Mouse (Mus musculus): ENCODE data around the gene Psors1c2. TPM values are rescaled to one million over a fixed set of nuclear protein-coding genes. Genes with fewer than 3 reads are reported as not detected.

Gene Psors1c2
- polyA plus RNA-seq, 1 experiment from 2014 or later = 1.1 TPM

DNA sequence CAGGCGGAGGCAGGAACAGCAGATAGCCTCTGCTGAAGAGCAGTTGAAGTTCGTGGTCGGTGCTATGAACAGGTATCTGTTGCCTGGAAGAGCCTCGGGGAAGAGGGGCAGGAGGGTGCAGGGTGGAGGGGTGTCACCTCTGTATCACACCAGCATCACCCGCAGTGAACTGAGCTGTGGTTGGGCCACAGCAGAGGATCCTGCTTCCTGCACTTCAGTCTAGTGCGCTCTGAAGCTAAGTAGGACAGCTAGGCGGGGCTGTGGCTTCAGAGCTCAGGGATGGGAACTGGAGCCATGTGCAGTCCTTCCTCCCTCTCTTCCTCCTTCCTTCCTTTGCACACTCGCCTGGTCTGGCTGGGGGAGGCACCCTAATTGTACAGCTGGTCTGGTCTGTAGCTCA is 6.4 kb upstream of the Psors1c2 start:
- peaks cover 5% of the 10 kb centered on the region; the same call in 1 of the 2 replicates for H3K4me1 ChIP-seq (replicated peaks)
- H3K36me3 ChIP-seq = peaks cover 11% of the 10 kb centered on the region
- no peak overlapping the region for H3K9ac ChIP-seq (replicated peaks)
- H3K9me3 ChIP-seq = no peaks in the 10 kb centered on the region
- H3K4me2 ChIP-seq (replicated peaks) = no peak overlapping the region
- no peaks in the 10 kb centered on the region for H3K27me3 ChIP-seq
- H3K27ac ChIP-seq = no peak overlapping the region
- H3K4me3 ChIP-seq (replicated peaks) = no peak overlapping the region
- no peak for ATAC-seq
- WGBS = 77% methylated on average over 8 of the region's 8 CpGs

DNA sequence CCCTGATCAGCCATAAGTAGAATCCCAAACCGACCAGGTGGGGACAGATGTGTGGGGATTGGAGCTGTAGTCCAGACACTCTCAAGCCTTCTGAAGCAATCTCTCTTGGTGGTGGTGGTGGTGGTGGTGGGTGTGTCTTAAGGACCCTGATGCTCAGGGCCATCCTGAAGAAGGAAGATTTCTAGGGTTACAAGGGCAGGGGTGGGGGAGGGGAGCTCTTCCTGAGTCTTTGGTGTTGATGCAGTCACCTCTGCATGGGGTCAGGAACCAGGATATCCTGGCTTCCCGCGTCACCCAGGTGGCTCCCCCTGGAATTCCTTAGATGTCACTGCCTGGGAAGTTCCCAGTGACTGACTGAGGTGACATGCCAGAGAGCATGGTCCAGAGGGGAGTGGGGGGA is 641 bp upstream of the Psors1c2 start:
- no peaks in the 10 kb centered on the region for H3K27me3 ChIP-seq

DNA sequence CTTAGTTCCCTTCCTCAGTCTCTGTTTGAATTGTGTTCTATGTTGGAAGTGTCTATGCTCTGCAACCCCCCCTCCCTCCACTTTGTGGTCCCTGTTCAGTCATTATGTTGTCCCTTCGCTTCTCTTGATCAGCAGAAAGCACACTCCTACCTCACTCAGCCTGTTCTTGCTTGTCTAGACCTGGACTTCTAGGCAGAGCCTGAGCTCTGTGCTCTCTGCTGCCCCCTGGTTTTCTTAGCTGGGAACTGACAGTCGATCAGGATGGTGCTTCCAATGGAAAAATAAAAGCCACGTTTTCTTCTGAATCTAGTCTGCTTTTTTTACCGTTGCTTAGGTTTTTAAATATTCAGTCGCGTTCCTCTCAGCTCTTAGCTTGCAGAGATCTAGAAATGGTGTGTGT is 1.3 kb downstream of the Psors1c2 start:
- Histone ChIP-seq H3K4me2 (replicated peaks) (no peak overlapping the region), H3K4me1 (replicated peaks) (peaks cover 5% of the 10 kb centered on the region; the same call in 1 of the 2 replicates), H3K9ac (replicated peaks) (no peak overlapping the region), H3K4me3 (replicated peaks) (no peak overlapping the region), H3K27me3 (no peaks in the 10 kb centered on the region), H3K36me3 (0 out of 2 replicates have a peak, but pooled peaks cover 1% of the 10 kb centered on the region), H3K27ac (no peak overlapping the region), H3K9me3 (no peaks in the 10 kb centered on the region)
- WGBS = 12% methylated on average over 6 of the region's 6 CpGs
- ATAC-seq = peak; percentile 68; the same call in 1 of the 2 replicates

More for the DNA sequence above, 641 bp upstream of the Psors1c2 start:
- H3K27ac ChIP-seq = no peak overlapping the region
- H3K4me3 ChIP-seq (replicated peaks) = no peak overlapping the region
- 26% methylated on average over 3 of the region's 3 CpGs for WGBS
- no peak for ATAC-seq
- peaks cover 5% of the 10 kb centered on the region; the same call in 1 of the 2 replicates for H3K4me1 ChIP-seq (replicated peaks)
- no peak overlapping the region for H3K9ac ChIP-seq (replicated peaks)
- no peak overlapping the region for H3K4me2 ChIP-seq (replicated peaks)
- H3K9me3 ChIP-seq = no peaks in the 10 kb centered on the region
- H3K36me3 ChIP-seq = 0 out of 2 replicates have a peak, but pooled peaks cover 3% of the 10 kb centered on the region

DNA sequence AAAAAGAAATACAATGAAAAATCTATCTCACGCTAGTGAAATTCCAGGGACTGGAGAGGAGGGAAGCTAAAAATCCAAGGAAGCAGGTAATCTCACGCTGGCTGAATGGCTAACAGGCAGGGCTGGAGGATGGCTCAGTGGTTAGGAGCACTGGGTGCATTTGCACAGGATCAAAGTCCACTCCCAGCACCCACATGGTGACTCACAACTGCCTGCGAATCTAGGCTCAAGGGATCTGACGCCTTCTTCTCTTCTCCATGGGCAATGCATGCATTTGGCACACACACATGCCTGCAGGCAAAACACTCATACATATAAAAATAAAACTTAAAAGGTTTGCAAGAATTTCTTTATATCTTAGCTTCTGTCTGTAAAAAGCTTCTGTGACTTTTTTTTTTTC is 4.4 kb downstream of the Psors1c2 start:
- no peak for ATAC-seq
- no peak overlapping the region for H3K4me2 ChIP-seq (replicated peaks)
- H3K4me1 ChIP-seq (replicated peaks) = no peaks in the 10 kb centered on the region
- no peaks in the 10 kb centered on the region for H3K9me3 ChIP-seq
- H3K27ac ChIP-seq = no peak overlapping the region
- WGBS = 88% methylated on average over 4 of the region's 4 CpGs
- H3K36me3 ChIP-seq = no peaks in the 10 kb centered on the region
- no peak overlapping the region for H3K4me3 ChIP-seq (replicated peaks)
- no peak overlapping the region for H3K9ac ChIP-seq (replicated peaks)
- H3K27me3 ChIP-seq = no peaks in the 10 kb centered on the region

DNA sequence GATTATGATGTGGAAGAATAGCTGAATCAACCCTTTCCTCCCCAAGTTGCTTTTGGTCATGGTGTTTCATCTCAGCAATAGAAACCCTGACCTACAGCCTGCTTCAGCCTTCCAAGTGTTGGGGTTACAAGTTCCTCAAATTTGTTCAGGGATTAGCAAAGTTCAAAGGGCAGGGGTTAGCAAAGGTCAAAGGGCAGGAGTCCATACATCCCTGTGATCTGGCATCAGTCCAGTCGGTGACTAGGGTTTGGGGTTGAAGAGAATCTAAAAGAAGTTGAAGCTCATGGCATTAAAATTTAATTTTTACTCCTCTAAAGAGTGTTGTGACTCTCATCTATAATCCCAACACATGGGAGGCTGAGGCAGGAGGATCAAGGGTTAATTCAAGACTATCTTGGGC is 5.5 kb downstream of the Psors1c2 start:
- Histone ChIP-seq H3K4me3 (replicated peaks) (no peak overlapping the region), H3K4me2 (replicated peaks) (no peak overlapping the region), H3K27ac (no peak overlapping the region), H3K36me3 (no peaks in the 10 kb centered on the region), H3K9me3 (no peaks in the 10 kb centered on the region), H3K27me3 (no peaks in the 10 kb centered on the region), H3K4me1 (replicated peaks) (peaks cover 8% of the 10 kb centered on the region), H3K9ac (replicated peaks) (no peak overlapping the region)
- no peak for ATAC-seq
- WGBS = 70% methylated on average over 1 of the region's 1 CpGs

DNA sequence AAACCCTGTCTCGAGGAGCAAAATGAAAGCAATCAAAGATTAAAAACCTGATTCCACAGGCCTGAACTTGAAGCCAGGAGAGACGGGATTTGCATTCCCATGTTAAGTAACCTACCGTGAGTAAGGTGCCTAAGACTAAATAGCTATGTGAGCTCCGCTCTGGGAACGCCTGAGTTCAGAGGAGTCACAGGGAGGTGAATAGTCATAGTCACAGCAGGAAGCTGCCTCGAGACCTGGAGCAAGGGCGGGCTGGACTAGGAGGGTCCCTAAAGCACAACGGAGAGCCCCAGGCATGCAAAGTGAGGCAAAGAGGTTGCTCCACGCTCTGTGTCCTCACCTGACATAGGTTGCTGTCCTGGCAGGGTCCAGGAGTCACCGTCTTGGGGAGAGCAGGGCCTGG is 6.5 kb downstream of the Psors1c2 start:
- WGBS = 56% methylated on average over 10 of the region's 10 CpGs
- H3K4me1 ChIP-seq (replicated peaks) = peaks cover 14% of the 10 kb centered on the region
- no peak overlapping the region for H3K4me3 ChIP-seq (replicated peaks)
- no peaks in the 10 kb centered on the region for H3K36me3 ChIP-seq
- no peak overlapping the region for H3K27ac ChIP-seq
- no peak for ATAC-seq
- H3K9ac ChIP-seq (replicated peaks) = no peak overlapping the region
- no peaks in the 10 kb centered on the region for H3K27me3 ChIP-seq
- no peak overlapping the region for H3K4me2 ChIP-seq (replicated peaks)
- H3K9me3 ChIP-seq = no peaks in the 10 kb centered on the region

DNA sequence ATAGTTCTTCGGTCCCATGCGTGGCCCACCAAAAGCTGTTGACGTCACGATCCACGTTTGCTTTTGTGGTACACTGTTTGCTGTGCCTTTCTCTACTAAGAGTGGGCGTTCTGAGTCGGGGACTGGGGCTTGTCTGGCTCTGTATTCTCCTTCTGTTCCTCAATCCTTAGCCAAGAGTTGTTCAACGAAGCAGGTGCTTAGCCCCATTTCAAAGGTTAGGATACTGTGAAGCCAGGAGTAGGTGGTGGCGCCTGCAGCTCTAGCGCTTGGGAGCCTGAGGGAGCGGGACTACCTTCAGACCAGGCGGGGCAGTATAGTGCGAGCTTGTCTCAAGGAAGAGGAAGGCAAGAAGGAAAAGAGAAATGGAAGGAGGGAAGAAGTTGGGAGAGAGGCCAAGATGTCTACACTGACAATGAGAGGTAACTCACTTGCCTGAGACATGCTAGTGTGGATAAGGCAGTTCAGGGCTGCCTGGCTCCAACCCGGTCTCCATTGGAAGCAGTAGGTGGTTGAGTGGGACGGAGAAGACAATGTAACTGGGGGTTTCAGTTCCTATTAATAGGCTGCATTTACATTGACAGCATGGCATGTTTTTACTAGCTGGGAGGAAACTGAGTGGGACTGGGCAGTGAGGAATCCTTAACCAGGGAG is 9.9 kb downstream of the Psors1c2 start:
- H3K9me3 ChIP-seq = no peaks in the 10 kb centered on the region
- 76% methylated on average over 15 of the region's 15 CpGs for WGBS
- H3K36me3 ChIP-seq = no peaks in the 10 kb centered on the region
- peak overlapping the region; percentile 35 for H3K4me2 ChIP-seq (replicated peaks)
- H3K27me3 ChIP-seq = no peaks in the 10 kb centered on the region
- ATAC-seq = peak; percentile 26; the same call in 1 of the 2 replicates
- H3K27ac ChIP-seq = peak overlapping the region; percentile 54; the same call in 1 of the 2 replicates
- H3K4me3 ChIP-seq (replicated peaks) = no peak overlapping the region
- H3K4me1 ChIP-seq (replicated peaks) = peaks cover 19% of the 10 kb centered on the region
- no peak overlapping the region for H3K9ac ChIP-seq (replicated peaks)

DNA sequence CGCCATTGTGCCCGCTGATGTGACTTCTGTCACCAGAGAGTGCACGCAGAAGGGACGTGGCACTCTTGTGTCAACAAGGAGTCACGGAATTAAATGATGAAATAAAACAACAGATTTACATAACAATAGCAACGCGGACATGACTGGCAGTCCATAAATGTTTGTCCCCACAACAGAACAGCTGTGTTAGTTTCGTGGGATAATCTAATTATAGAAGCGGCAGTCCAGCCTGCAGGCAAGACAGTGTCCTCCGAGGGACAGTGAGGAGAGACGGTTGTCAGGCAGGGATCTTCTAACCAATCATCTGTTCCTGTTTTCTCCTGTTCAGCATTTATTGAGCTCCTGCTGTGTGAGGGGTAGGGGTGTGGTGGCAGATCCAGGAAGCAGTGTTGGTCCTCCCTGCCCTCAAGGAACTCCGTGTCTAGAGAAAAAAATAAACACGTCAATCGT is 10.4 kb downstream of the Psors1c2 start:
- Histone ChIP-seq H3K9ac (replicated peaks) (peak overlapping the region; percentile 29; the same call in 1 of the 2 replicates), H3K4me1 (replicated peaks) (peaks cover 19% of the 10 kb centered on the region), H3K4me2 (replicated peaks) (peak overlapping the region; percentile 35), H3K4me3 (replicated peaks) (no peak overlapping the region), H3K27me3 (no peaks in the 10 kb centered on the region), H3K27ac (peak overlapping the region; percentile 56; the same call in 1 of the 2 replicates), H3K9me3 (no peaks in the 10 kb centered on the region), H3K36me3 (no peaks in the 10 kb centered on the region)
- WGBS = 20% methylated on average over 14 of the region's 14 CpGs
- peak; percentile 68 for ATAC-seq

DNA sequence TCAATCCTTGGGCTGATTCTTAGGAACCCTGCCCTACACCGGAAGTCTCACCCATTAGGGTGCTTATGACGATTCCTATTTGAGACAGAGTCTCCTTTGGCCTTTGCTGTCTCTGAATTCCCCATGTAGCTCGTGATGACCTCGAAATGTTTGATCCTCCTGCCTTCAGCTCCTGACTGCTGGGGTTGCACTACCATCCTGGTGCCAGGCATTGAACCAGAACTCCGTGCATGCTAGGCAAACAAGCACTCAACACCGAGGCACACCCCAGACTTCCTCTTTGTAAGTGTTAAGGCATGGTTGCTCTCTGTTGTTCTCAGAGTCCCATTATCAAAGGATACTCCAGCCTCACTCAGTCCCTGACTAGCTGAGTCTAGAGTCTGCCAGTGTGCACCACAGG is 11.0 kb downstream of the Psors1c2 start:
- H3K27ac ChIP-seq = peak overlapping the region; percentile 56; the same call in 1 of the 2 replicates
- peaks cover 19% of the 10 kb centered on the region for H3K4me1 ChIP-seq (replicated peaks)
- no peaks in the 10 kb centered on the region for H3K36me3 ChIP-seq
- H3K4me2 ChIP-seq (replicated peaks) = no peak overlapping the region
- H3K9me3 ChIP-seq = no peaks in the 10 kb centered on the region
- peak overlapping the region; percentile 29; the same call in 1 of the 2 replicates for H3K9ac ChIP-seq (replicated peaks)
- no peaks in the 10 kb centered on the region for H3K27me3 ChIP-seq
- 70% methylated on average over 6 of the region's 6 CpGs for WGBS
- no peak for ATAC-seq
- no peak overlapping the region for H3K4me3 ChIP-seq (replicated peaks)

DNA sequence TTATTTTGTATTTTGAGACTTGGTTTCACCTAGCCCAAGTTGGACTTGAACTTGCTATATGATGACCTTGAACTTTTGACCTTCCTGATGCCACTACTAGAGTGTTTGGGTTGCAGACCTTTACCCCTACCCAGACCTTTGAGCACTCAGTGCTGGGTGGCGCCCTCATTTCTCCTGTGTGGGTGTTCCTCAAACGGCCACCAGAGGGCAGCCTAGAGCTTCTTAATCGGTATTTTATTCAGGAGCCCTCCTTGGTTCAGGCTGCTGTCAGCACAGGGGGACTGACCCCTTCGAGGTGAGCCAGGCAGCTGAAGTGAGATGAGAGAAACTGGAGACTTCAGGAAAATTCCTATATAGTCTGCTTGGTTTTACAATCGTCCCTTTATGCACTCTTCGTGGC is 11.7 kb downstream of the Psors1c2 start:
- Histone ChIP-seq H3K4me1 (replicated peaks) (peaks cover 19% of the 10 kb centered on the region), H3K4me3 (replicated peaks) (no peak overlapping the region), H3K4me2 (replicated peaks) (no peak overlapping the region), H3K9me3 (no peaks in the 10 kb centered on the region), H3K27ac (no peak overlapping the region), H3K9ac (replicated peaks) (no peak overlapping the region), H3K36me3 (no peaks in the 10 kb centered on the region), H3K27me3 (no peaks in the 10 kb centered on the region)
- WGBS = 31% methylated on average over 6 of the region's 6 CpGs
- ATAC-seq = peak; percentile 8; the same call in 1 of the 2 replicates

DNA sequence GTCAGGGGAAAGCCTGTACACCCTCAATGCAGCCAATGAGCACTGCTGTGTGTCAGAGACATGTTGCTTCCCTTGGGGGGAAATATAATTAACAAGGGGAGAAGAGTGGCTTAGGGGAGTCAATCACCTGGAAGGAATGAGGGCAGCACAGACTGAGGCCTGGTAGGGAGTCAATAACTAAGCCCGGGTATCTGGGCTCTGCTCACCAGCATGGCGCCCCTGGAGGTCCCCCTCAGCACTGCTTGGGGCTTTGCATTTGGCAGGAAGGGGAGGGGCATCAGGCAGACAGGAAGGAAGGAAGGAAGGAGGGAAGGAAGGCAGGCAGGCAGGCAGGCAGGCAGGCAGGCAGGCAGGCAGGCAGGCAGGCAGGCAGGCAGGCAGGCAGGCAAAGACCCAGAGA is 14.5 kb downstream of the Psors1c2 start:
- Histone ChIP-seq H3K36me3 (no peaks in the 10 kb centered on the region), H3K4me3 (replicated peaks) (no peak overlapping the region), H3K4me1 (replicated peaks) (peaks cover 19% of the 10 kb centered on the region), H3K9ac (replicated peaks) (no peak overlapping the region), H3K27me3 (no peaks in the 10 kb centered on the region), H3K27ac (no peak overlapping the region), H3K4me2 (replicated peaks) (no peak overlapping the region), H3K9me3 (no peaks in the 10 kb centered on the region)
- 53% methylated on average over 2 of the region's 2 CpGs for WGBS
- ATAC-seq = no peak

DNA sequence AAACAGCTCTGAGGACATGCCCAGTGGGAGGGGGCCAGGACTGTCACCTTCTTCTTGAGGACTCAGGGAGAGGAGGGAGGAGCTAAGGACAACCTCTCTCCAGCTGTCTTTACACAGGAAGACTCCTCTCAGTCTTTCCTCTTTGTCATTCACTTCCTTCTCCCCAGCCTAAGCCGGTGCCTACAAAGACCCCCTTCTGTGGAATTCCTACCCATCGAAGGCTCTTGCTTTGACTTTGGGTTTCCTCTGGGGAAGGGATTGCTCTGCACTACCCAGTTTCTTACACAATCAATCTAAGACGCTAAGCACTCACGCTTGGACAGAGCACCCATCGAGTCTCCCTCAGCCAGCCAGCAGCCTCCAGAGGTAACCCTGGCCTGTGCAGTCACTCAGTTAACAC is 15.6 kb downstream of the Psors1c2 start:
- Histone ChIP-seq H3K4me3 (replicated peaks) (no peak overlapping the region), H3K4me2 (replicated peaks) (no peak overlapping the region), H3K9ac (replicated peaks) (no peak overlapping the region), H3K27me3 (no peaks in the 10 kb centered on the region), H3K36me3 (no peaks in the 10 kb centered on the region), H3K27ac (no peak overlapping the region), H3K4me1 (replicated peaks) (peaks cover 9% of the 10 kb centered on the region), H3K9me3 (no peaks in the 10 kb centered on the region)
- ATAC-seq = no peak
- WGBS = 13% methylated on average over 5 of the region's 5 CpGs

Data from midbrain, embryonic 13.5 days (tissue).